Mouse (Mus musculus) liver, embryonic 14.5 days (tissue): Measurements from ENCODE around the gene N4bp1.

ENCODE experiments used
- CTCF ChIP-seq: IDR thresholded peaks from 2 replicates; pipeline ENCODE4 v1.5.1; 2016; ENCODE audit warnings: antibody characterized with exemption, low read depth, control low read depth
- EP300 ChIP-seq: IDR thresholded peaks from 2 replicates; pipeline ENCODE4 v1.6.1; 2016; ENCODE audit warnings: antibody characterized with exemption, low read depth

GRCm38 (mm10) chr8:86820756-86821201, 64.3 kb downstream of the N4bp1 start:
- peak; percentile 91 for TF ChIP-seq CTCF
- no peak for TF ChIP-seq EP300
